Mouse (Mus musculus): ENCODE results near the gene Gm21988. TPM values are rescaled to one million over a fixed set of nuclear protein-coding genes. Genes with fewer than 3 reads are reported as not detected.

The Gm21988 gene
- total and polyA plus RNA-seq, 2 experiments from 2014 or later = 8.6 to 15.2 TPM

GRCm38 (mm10) chr11:70226602-70226890 is 13.1 kb downstream of the Gm21988 start:
- Histone ChIP-seq H3K9me3 (replicated peaks; ENCODE audit: control insufficient read depth, low read length) (no peaks in the 10 kb centered on the region), H3K4me3 (ENCODE audit: low read depth, low read length) (peak overlapping the region; percentile 51), H3K27me3 (ENCODE audit: control insufficient read depth, insufficient read depth, low read length) (peaks cover 44% of the 10 kb centered on the region), H3K9ac (replicated peaks; ENCODE audit: low read depth, low read length) (peak overlapping the region; percentile 65), H3K4me1 (ENCODE audit: control insufficient read depth, insufficient read depth) (0 out of 2 replicates have a peak, but pooled peaks cover 7% of the 10 kb centered on the region), H3K27ac (ENCODE audit: low read depth) (peak overlapping the region; percentile 90), H3K4me2 (ENCODE audit: low read depth, low read length) (peak overlapping the region; percentile 60), H3K36me3 (replicated peaks; ENCODE audit: control insufficient read depth, insufficient read depth, low read length) (peaks cover 9% of the 10 kb centered on the region)
- 7% methylated on average over 18 of the region's 18 CpGs for WGBS
- ATAC-seq (ENCODE audit: insufficient read depth, low read depth) (no peak), DNase-seq (ENCODE audit: low spot score) (no peak)
- no peak for TF ChIP-seq EP300 (IDR thresholded peaks at IDR 0.05; ENCODE audit: low read depth)

- DNase-seq (ENCODE audit: low spot score) = no peak
- no peaks in the 10 kb centered on the region for H3K9me3 ChIP-seq (replicated peaks; ENCODE audit: control insufficient read depth, low read length)
- H3K4me1 ChIP-seq (ENCODE audit: control insufficient read depth, insufficient read depth) = 0 out of 2 replicates have a peak, but pooled peaks cover 11% of the 10 kb centered on the region
- H3K27ac ChIP-seq (ENCODE audit: low read depth) = peak overlapping the region; percentile 90
- TF ChIP-seq EP300 (IDR thresholded peaks at IDR 0.05; ENCODE audit: low read depth) (no peak), CTCF (IDR thresholded peaks at IDR 0.05; ENCODE audit: low read depth) (no peak)
- peaks cover 9% of the 10 kb centered on the region for H3K36me3 ChIP-seq (replicated peaks; ENCODE audit: control insufficient read depth, insufficient read depth, low read length)
- H3K9ac ChIP-seq (replicated peaks; ENCODE audit: low read depth, low read length) = peak overlapping the region; percentile 65
- no peak for ATAC-seq (ENCODE audit: insufficient read depth, low read depth)
- peak overlapping the region; percentile 51 for H3K4me3 ChIP-seq (ENCODE audit: low read depth, low read length)
- peaks cover 44% of the 10 kb centered on the region for H3K27me3 ChIP-seq (ENCODE audit: control insufficient read depth, insufficient read depth, low read length)
- WGBS = 25% methylated on average over 27 of the region's 27 CpGs
- H3K4me2 ChIP-seq (ENCODE audit: low read depth, low read length) = peak overlapping the region; percentile 60
Measured at GRCm38 (mm10) chr11:70225798-70226601, 13.6 kb downstream of the Gm21988 start.

- H3K9me3 ChIP-seq (replicated peaks; ENCODE audit: control insufficient read depth, low read length) = no peaks in the 10 kb centered on the region
- peak; percentile 12; the same call in 1 of the 2 replicates for ATAC-seq (ENCODE audit: insufficient read depth, low read depth)
- H3K4me2 ChIP-seq (ENCODE audit: low read depth, low read length) = no peak overlapping the region
- H3K4me3 ChIP-seq (ENCODE audit: low read depth, low read length) = no peak overlapping the region
- H3K27ac ChIP-seq (ENCODE audit: low read depth) = peak overlapping the region; percentile 90
- peaks cover 30% of the 10 kb centered on the region for H3K27me3 ChIP-seq (ENCODE audit: control insufficient read depth, insufficient read depth, low read length)
- peaks cover 9% of the 10 kb centered on the region for H3K36me3 ChIP-seq (replicated peaks; ENCODE audit: control insufficient read depth, insufficient read depth, low read length)
- TF ChIP-seq CTCF (IDR thresholded peaks at IDR 0.05; ENCODE audit: low read depth) (no peak), EP300 (IDR thresholded peaks at IDR 0.05; ENCODE audit: low read depth) (peak; percentile 99)
- H3K4me1 ChIP-seq (ENCODE audit: control insufficient read depth, insufficient read depth) = peaks cover 17% of the 10 kb centered on the region; the same call in 1 of the 2 replicates
- H3K9ac ChIP-seq (replicated peaks; ENCODE audit: low read depth, low read length) = no peak overlapping the region
- peak; percentile 79 for DNase-seq (ENCODE audit: low spot score)
- 60% methylated on average over 9 of the region's 9 CpGs for WGBS
Measured at GRCm38 (mm10) chr11:70223724-70224123, 15.9 kb downstream of the Gm21988 start.

- H3K27me3 ChIP-seq (ENCODE audit: control insufficient read depth, insufficient read depth, low read length) = peaks cover 14% of the 10 kb centered on the region
Measured at GRCm38 (mm10) chr11:70221603-70222500, 17.8 kb downstream of the Gm21988 start.

More at GRCm38 (mm10) chr11:70221603-70222500, 17.8 kb downstream of the Gm21988 start:
- DNase-seq (ENCODE audit: low spot score) (peak; percentile 66), ATAC-seq (ENCODE audit: insufficient read depth, low read depth) (peak; percentile 24)
- Histone ChIP-seq H3K4me1 (ENCODE audit: control insufficient read depth, insufficient read depth) (peaks cover 17% of the 10 kb centered on the region; the same call in 1 of the 2 replicates), H3K36me3 (replicated peaks; ENCODE audit: control insufficient read depth, insufficient read depth, low read length) (peaks cover 9% of the 10 kb centered on the region), H3K27ac (ENCODE audit: low read depth) (peak overlapping the region; percentile 79), H3K4me3 (ENCODE audit: low read depth, low read length) (peak overlapping the region; percentile 48), H3K9ac (replicated peaks; ENCODE audit: low read depth, low read length) (peak overlapping the region; percentile 54), H3K9me3 (replicated peaks; ENCODE audit: control insufficient read depth, low read length) (no peaks in the 10 kb centered on the region), H3K4me2 (ENCODE audit: low read depth, low read length) (peak overlapping the region; percentile 93)
- 13% methylated on average over 14 of the region's 14 CpGs for WGBS
- TF ChIP-seq CTCF (IDR thresholded peaks at IDR 0.05; ENCODE audit: low read depth) = no peak
- TF ChIP-seq EP300 (IDR thresholded peaks at IDR 0.05; ENCODE audit: low read depth) = peak; percentile 61; the same call in 1 of the 2 replicates

Measured in heart, postnatal 0 days (tissue).